Mouse (Mus musculus) embryonic facial prominence, embryonic 13.5 days (tissue): ENCODE data around the gene Dpf1. TPM values are rescaled to one million over a fixed set of nuclear protein-coding genes. Genes with fewer than 3 reads are reported as not detected.

ENCODE experiments used
- ATAC-seq: fragments of 200-750 bp; cut with Nextera tagmentation; 2 replicates; pipeline ENCODE4 v1.8.0; 2017; ENCODE audit warnings: low read depth; ENCODE audit not compliant: insufficient number of reproducible peaks, insufficient read depth, low FRiP score, low TSS enrichment
- H3K27ac ChIP-seq: fragments of 300-500 bp; sonication (generic); 2 replicates; pipeline ENCODE4 v1.5.1; 2015; ENCODE audit warnings: moderate library complexity, mild to moderate bottlenecking, inconsistent platforms
- H3K27me3 ChIP-seq: fragments of 300-500 bp; sonication (generic); 2 replicates; pipeline ENCODE4 v1.6.1; 2015; ENCODE audit warnings: mild to moderate bottlenecking, inconsistent platforms
- H3K36me3 ChIP-seq: fragments of 300-500 bp; sonication (generic); 2 replicates; pipeline ENCODE4 v1.6.1; 2015; ENCODE audit warnings: mild to moderate bottlenecking, inconsistent platforms
- H3K4me1 ChIP-seq: fragments of 300-500 bp; sonication (generic); 2 replicates; pipeline ENCODE4 v1.6.1; 2015; ENCODE audit warnings: inconsistent platforms
- H3K4me2 ChIP-seq: fragments of 300-500 bp; sonication (generic); 2 replicates; pipeline ENCODE4 v1.6.1; 2015; ENCODE audit warnings: moderate library complexity, mild to moderate bottlenecking, inconsistent platforms
- H3K4me3 ChIP-seq: fragments of 300-500 bp; sonication (generic); 2 replicates; pipeline ENCODE4 v1.5.1; 2015; ENCODE audit warnings: mild to moderate bottlenecking, inconsistent platforms
- H3K9ac ChIP-seq: fragments of 300-500 bp; sonication (generic); 2 replicates; pipeline ENCODE4 v1.6.1; 2015; ENCODE audit warnings: mild to moderate bottlenecking, inconsistent platforms
- H3K9me3 ChIP-seq: fragments of 300-500 bp; sonication (generic); 2 replicates; pipeline ENCODE4 v1.6.1; 2016; ENCODE audit warnings: inconsistent platforms
- WGBS: fragments of 180-500 bp; shearing (Covaris S2); methylation state at CpG from one replicate; pipeline ENCODE4 v1.1.7; 2015; ENCODE audit warnings: mixed read lengths; 5-methylcytosine and 5-hydroxymethylcytosine counted together
- polyA plus RNA-seq: library from polyadenylated mRNA; unstranded; fragments of >200 nt; fragmentation: Nextera tagmentation; extraction: Ambion mirVana; gene quantifications from 2 replicates; pipeline ENCODE4 v1.2.1, GENCODE M21; 2015

Gene Dpf1
- 28.4 and 29.9 TPM in 2 replicates for polyA plus RNA-seq

DNA sequence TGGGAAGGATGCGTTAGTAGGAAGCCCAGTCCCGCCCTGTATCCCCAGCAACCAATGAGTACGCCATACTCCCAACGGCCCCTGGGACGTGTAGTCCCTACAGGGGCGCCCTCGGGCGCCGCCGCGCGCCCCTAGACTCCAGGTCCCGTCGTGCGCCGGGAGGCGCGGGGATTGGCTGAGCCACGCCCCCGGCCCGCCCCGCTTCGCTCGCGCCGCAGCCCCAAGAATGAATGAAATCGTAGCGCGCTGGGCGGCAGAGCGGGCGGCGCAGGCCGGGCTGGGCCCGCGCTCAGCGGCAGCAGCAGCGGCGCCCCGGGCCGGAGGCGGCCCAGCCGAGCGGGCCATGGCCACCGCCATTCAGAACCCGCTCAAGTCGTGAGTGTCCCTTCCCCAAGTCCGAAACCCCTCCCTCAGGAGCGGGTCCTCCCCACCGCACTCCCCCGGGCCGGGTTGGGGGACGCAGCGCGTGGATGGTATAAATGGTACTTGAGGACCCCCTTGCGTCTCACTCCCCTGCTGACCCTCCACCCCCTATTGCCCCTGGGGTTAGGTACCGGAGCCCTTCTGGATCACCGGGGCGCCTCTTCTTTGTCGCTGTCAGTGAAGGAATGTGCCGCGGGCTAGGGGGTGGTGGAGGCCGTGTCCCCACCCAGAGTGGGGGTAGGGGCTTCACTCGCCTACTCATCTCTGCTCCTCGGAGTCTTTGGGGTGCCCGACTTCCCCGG lies at the start of gene Dpf1:
TSS of gene Dpf1 (plus strand) at position 214 of the 725 bp plus-strand sequence.
- no peaks in the 10 kb centered on the region for H3K9me3 ChIP-seq
- WGBS, result under 1% methylated on average over 66 of the region's 67 CpGs
- peak within 1 kb of the TSS; percentile 62 for H3K4me3 ChIP-seq
- H3K4me2 ChIP-seq, result peak within 1 kb of the TSS; percentile 97
- no peaks in the 10 kb centered on the region for H3K36me3 ChIP-seq
- ATAC-seq, result peak; percentile 83
- no peak within 1 kb of the TSS for H3K27ac ChIP-seq
- peak within 1 kb of the TSS; percentile 76 for H3K9ac ChIP-seq
- H3K27me3 ChIP-seq, result peaks cover 20% of the 10 kb centered on the region; the same call in 1 of the 2 replicates
- peaks cover 51% of the 10 kb centered on the region for H3K4me1 ChIP-seq

DNA sequence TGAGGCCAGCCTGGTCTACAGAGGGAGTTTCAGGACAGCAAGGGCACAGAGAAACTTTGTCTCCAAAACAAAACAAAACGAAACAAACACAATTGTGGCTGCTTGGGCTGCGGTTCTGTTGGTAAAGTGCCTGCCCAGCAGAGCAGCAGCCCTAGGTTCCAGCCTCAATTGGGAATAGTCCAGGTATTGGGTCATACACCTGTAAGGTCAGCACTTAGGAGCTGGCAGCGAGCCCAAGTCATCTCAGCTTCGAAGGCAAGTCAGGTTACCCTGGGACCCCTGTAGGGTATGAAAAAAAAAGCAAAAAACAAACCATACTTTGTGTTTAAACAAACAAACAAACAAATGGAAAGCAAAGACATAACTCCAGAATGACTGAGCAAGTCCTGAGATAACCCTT lies 47.9 kb upstream of the Dpf1 start:
- peaks cover 18% of the 10 kb centered on the region for H3K4me1 ChIP-seq
- H3K9ac ChIP-seq, result no peak overlapping the region
- no peaks in the 10 kb centered on the region for H3K9me3 ChIP-seq
- ATAC-seq, result no peak
- no peaks in the 10 kb centered on the region for H3K27me3 ChIP-seq
- H3K4me3 ChIP-seq, result no peak overlapping the region
- WGBS, result 74% methylated on average over 4 of the region's 4 CpGs
- no peak overlapping the region for H3K4me2 ChIP-seq
- no peak overlapping the region for H3K27ac ChIP-seq
- no peaks in the 10 kb centered on the region for H3K36me3 ChIP-seq

DNA sequence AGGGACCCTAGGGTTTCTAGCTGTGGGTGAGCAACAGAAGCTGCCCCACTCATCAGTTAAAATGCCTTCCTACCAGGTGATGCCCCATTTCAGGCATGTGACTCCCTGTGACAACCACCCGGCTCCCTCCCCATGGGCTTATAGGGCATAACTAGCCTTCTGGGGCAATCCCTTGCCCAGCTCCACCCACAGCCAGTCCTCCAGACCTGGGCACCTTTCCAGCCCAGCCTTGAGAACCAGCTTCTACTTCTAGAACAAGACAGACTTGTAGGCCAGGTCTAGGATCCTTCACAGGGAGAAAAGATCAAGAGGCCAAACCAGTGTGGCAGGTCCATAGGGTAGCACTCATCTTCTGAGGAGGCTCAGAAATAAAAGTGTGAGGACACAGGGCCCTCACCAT lies 46.4 kb upstream of the Dpf1 start:
- ATAC-seq, result no peak
- 89% methylated on average over 1 of the region's 1 CpGs for WGBS
- H3K9me3 ChIP-seq, result no peaks in the 10 kb centered on the region
- no peak overlapping the region for H3K9ac ChIP-seq
- no peak overlapping the region for H3K4me3 ChIP-seq
- H3K4me2 ChIP-seq, result no peak overlapping the region
- no peaks in the 10 kb centered on the region for H3K36me3 ChIP-seq
- no peaks in the 10 kb centered on the region for H3K27me3 ChIP-seq
- no peak overlapping the region for H3K27ac ChIP-seq
- H3K4me1 ChIP-seq, result peaks cover 20% of the 10 kb centered on the region

DNA sequence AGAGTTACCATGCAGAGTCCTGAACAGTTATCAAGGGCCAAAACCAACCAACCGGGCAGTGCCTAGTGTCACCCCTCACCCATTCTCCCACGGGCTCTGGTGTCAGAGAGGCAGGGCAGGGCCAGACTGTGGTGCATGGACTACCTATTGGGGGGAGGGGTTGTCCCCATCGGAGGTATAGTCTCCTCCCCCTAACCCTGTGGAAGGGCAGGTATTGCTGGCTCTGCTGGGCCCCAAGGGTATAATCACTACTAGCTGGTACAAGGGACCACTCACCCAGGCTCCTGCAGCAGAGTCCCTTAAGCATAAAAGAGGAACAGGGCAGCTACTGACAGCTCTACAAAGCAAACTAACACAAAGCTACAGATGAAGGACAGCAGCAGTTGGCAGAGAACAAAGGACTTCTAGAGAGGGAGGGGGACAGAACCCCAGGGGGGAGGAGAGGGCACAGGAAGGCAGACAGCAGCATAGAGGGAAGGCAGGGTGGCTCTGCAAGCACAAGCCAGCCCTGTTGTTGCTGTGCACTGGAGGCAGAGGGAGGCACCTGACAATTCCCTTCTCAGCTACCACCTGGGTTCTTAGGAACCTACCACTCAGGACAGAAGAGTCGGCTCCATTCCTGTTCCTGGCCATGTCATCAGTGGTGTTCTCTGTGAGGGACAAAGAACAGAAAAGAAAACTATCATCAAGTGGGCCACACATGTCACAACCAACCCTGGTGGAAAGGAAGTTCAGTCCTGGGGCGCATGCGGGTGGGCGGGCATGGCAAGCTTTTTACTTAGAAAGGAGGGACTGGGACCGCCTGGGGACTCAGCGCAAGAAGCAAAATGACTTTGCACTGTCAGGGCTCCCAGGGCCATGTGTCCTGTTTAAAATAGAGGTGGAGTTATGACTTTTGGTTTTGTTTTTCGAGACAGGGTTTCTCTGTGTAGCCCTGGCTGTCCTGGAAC lies 43.7 kb upstream of the Dpf1 start:
- Histone ChIP-seq H3K9me3 (no peaks in the 10 kb centered on the region), H3K4me2 (no peak overlapping the region), H3K27me3 (no peaks in the 10 kb centered on the region), H3K9ac (no peak overlapping the region), H3K36me3 (no peaks in the 10 kb centered on the region), H3K4me3 (no peak overlapping the region), H3K27ac (0 out of 2 replicates have a peak overlapping the region, but pooled peaks have one; percentile 35), H3K4me1 (peaks cover 16% of the 10 kb centered on the region)
- WGBS, result 70% methylated on average over 10 of the region's 10 CpGs
- no peak for ATAC-seq

DNA sequence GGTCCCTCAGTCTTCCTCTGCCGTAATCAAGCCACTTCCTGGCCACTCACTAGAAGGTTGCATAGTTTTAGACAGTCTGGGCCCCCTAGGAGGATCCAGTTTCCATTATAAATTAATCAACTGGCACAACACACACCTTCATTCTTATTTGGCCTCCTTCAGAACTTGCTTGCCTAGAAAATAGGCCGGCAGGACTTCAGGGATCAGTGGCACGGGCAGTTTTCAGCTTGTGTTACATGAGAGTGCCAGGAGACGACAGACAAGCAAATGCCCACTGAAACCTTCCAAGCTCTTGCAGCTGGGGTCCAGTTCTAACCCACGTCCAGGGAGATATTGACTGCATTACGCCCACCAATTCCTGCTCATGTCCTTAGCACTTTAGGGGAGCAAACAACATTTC lies 41.6 kb upstream of the Dpf1 start:
- no peak overlapping the region for H3K4me3 ChIP-seq
- no peaks in the 10 kb centered on the region for H3K36me3 ChIP-seq
- 58% methylated on average over 6 of the region's 6 CpGs for WGBS
- H3K9ac ChIP-seq, result no peak overlapping the region
- H3K9me3 ChIP-seq, result no peaks in the 10 kb centered on the region
- H3K27me3 ChIP-seq, result no peaks in the 10 kb centered on the region
- H3K4me2 ChIP-seq, result no peak overlapping the region
- no peak for ATAC-seq
- H3K27ac ChIP-seq, result no peak overlapping the region
- peaks cover 23% of the 10 kb centered on the region for H3K4me1 ChIP-seq

DNA sequence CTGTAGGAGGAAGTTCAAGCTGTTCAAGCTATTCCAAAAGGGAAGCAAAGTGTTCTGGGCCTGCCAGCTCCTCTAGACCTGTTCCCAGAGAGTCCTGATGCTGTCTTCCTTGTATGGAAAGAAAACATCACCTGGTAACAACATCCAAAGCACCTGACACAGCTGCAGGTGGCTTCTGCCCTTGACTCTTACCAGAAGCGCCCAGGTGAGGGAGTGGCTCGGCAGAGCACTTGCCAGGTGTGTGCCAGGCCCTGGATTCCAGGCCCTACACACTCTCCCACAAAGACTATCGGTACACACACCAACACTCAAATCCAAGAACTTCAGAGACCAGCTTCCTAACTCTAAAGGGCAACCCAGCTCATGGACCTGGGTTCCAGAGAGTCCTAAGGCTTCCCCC lies 39.9 kb upstream of the Dpf1 start:
- WGBS, result 86% methylated on average over 3 of the region's 3 CpGs
- no peak overlapping the region for H3K27ac ChIP-seq
- H3K9ac ChIP-seq, result no peak overlapping the region

DNA sequence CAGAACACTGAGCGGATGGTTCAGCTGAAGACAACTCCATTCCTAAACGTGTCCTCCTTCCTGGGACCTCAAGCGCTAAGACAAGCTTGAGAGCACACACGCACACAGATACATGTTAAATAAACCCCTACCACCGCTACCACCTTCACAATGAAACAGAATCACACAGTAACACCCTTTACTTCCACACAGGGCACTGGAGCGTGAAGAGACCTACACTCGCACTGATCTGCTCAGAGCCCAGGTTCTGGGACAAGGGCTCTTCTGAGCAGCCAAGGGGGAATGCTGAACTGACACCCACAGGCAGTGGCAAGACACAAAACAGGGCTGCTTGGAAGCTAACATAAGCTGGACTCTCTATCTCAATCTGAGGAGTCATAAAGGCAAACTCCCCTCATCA lies 38.1 kb upstream of the Dpf1 start:
- Histone ChIP-seq H3K9ac (no peak overlapping the region), H3K27ac (no peak overlapping the region), H3K9me3 (no peaks in the 10 kb centered on the region), H3K4me3 (no peak overlapping the region), H3K27me3 (no peaks in the 10 kb centered on the region), H3K4me1 (peaks cover 17% of the 10 kb centered on the region; the same call in 1 of the 2 replicates), H3K4me2 (no peak overlapping the region), H3K36me3 (no peaks in the 10 kb centered on the region)
- 79% methylated on average over 7 of the region's 7 CpGs for WGBS
- no peak for ATAC-seq

More for the DNA sequence above, 39.9 kb upstream of the Dpf1 start:
- H3K4me2 ChIP-seq, result no peak overlapping the region
- H3K4me1 ChIP-seq, result peaks cover 19% of the 10 kb centered on the region
- ATAC-seq, result no peak
- H3K27me3 ChIP-seq, result no peaks in the 10 kb centered on the region
- no peaks in the 10 kb centered on the region for H3K36me3 ChIP-seq
- H3K4me3 ChIP-seq, result no peak overlapping the region
- no peaks in the 10 kb centered on the region for H3K9me3 ChIP-seq

DNA sequence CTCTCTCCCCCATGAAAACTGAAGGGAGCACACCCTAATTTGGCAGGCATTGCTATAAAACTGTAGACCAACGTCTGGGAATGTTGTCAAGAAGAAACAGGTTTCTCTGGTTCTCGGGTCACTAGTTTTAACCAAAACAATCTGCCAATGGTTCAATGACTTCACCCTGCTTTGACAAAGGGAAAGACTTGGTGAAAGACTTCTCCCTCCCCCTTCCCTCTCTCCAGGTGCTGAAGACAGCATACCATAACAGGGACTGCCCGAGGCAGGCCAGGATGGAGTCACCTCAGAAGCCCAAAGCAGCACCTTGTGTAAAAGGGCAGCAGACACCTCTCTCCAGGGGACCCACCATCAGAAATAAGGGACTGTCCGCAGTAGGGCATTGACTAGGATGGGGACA lies 36.8 kb upstream of the Dpf1 start:
- Histone ChIP-seq H3K4me3 (no peak overlapping the region), H3K4me2 (no peak overlapping the region), H3K4me1 (peaks cover 17% of the 10 kb centered on the region; the same call in 1 of the 2 replicates), H3K9ac (no peak overlapping the region), H3K27ac (no peak overlapping the region; the same call in 1 of the 2 replicates), H3K36me3 (no peaks in the 10 kb centered on the region), H3K27me3 (no peaks in the 10 kb centered on the region), H3K9me3 (no peaks in the 10 kb centered on the region)
- 48% methylated on average over 4 of the region's 4 CpGs for WGBS
- ATAC-seq, result no peak

DNA sequence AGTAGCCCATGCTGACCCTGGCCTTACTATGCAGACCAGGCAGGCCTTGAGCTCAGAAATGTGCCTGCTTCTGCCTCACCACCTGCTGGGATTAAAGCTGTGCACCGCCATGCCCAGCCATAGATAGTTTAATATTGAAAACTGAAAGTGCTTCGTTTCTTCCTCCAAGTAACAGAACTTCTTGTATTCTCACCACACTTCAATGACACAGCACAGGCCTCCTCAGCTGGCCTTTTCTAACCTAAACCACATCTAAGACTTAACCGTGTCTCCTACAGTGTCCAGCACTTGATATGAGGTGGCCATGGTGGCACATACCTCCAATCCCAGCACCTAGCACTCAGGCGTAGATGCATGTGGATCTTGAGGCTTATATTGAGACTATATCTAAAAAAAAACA lies 33.3 kb upstream of the Dpf1 start:
- no peak overlapping the region for H3K4me2 ChIP-seq
- WGBS, result 82% methylated on average over 4 of the region's 4 CpGs

DNA sequence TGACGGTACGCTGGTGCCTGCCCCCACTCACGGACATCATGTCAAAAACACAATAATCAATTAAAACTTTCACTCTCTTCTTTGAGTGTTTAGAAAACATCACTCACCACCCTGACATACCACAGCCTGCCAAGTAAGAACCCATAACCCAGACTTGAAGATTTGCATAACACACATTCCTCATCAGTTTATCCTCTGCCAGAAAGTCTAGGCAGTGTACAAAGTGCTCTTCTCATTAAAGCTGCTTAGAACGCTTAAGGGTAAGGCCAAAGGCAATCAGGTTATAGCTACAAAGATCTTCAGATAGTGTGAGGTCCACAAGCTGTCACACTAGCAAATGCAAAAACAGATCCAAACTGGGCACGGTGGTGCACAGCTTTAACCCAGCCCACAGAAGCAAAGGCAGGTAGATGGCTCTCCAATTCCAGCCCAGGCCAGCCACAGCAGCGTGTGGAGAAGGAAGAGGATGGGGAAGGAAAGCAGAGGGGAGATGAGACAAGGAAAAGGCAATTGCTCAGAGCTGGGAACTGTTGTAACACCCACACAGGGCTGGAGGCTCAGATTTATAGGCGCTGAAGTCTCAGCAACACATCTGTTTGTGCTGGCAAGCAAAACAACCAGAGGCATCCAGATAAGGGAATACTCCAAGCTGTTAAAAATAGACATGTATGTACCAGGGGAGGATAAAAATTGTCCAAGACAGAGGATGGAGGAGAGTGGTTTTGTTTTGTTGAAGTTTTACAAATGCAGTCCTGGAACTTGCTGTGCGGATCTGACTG lies 31.9 kb upstream of the Dpf1 start:
- Histone ChIP-seq H3K4me2 (no peak overlapping the region), H3K4me3 (no peak overlapping the region), H3K9me3 (no peaks in the 10 kb centered on the region), H3K27ac (no peak overlapping the region), H3K27me3 (no peaks in the 10 kb centered on the region), H3K4me1 (peaks cover 10% of the 10 kb centered on the region), H3K36me3 (no peaks in the 10 kb centered on the region), H3K9ac (peak overlapping the region; percentile 41; the same call in 1 of the 2 replicates)
- no peak for ATAC-seq
- 67% methylated on average over 8 of the region's 8 CpGs for WGBS

More for the DNA sequence above, 33.3 kb upstream of the Dpf1 start:
- Histone ChIP-seq H3K36me3 (no peaks in the 10 kb centered on the region), H3K4me1 (peaks cover 12% of the 10 kb centered on the region; the same call in 1 of the 2 replicates), H3K27ac (no peak overlapping the region), H3K9ac (no peak overlapping the region), H3K4me3 (no peak overlapping the region), H3K27me3 (no peaks in the 10 kb centered on the region), H3K9me3 (no peaks in the 10 kb centered on the region)
- ATAC-seq, result no peak

DNA sequence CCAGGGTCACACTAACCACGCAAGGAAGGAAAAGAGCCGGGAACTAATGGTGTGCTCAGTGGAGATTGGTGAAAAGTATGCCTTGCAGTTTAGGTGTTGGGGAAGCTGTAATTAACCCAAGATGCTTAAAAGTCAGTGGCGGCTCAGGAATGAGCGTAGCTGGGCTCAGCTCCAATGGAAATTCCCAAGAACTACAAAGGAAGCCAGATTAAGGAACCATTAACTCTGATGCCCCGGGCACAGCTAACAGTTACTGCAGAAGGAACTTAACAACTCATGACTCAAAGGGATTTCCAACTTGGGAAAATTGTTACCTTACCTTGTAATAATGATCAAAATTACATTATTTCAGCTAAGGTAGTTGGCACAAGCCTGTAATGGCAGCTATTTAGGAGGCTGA lies 27.0 kb upstream of the Dpf1 start:
- H3K36me3 ChIP-seq, result no peaks in the 10 kb centered on the region
- ATAC-seq, result no peak
- H3K9me3 ChIP-seq, result no peaks in the 10 kb centered on the region
- H3K4me1 ChIP-seq, result peaks cover 15% of the 10 kb centered on the region
- H3K9ac ChIP-seq, result no peak overlapping the region
- H3K4me2 ChIP-seq, result no peak overlapping the region
- H3K4me3 ChIP-seq, result no peak overlapping the region
- no peak overlapping the region for H3K27ac ChIP-seq
- H3K27me3 ChIP-seq, result peaks cover 26% of the 10 kb centered on the region
- WGBS, result 45% methylated on average over 5 of the region's 5 CpGs
